Mouse (Mus musculus): ENCODE measurements at regions not wholly inside any gene's neighbourhood (a gene's known extent, or its start where the extent isn't known, plus 50 kb on each side); places are given as distances from the start of the nearest gene placed in this dataset.
A peak's percentile ranks its signal among the peaks of the same experiment; 100 is the strongest.

- peak; percentile 20; the same call in 1 of the 2 replicates for ATAC-seq (ENCODE audit: low TSS enrichment)
These were observed 181.4 kb upstream of the Nlrp1b start for GRCm38 (mm10) chr11:71411958-71412357.

GRCm38 (mm10) chr11:71414403-71415140, 184.0 kb upstream of the Nlrp1b start:
- ATAC-seq (ENCODE audit: low TSS enrichment), result no peak

GRCm38 (mm10) chr11:71415451-71415850, 184.9 kb upstream of the Nlrp1b start:
- no peak for ATAC-seq (ENCODE audit: low TSS enrichment)

- peak; percentile 23; the same call in 1 of the 2 replicates for ATAC-seq (ENCODE audit: low TSS enrichment)
These were observed 191.8 kb upstream of the Nlrp1b start for GRCm38 (mm10) chr11:71422291-71422840.

GRCm38 (mm10) chr11:71423242-71423641, 192.7 kb upstream of the Nlrp1b start:
- no peak for ATAC-seq (ENCODE audit: low TSS enrichment)

GRCm38 (mm10) chr11:71424879-71425278, 194.3 kb upstream of the Nlrp1b start:
- ATAC-seq (ENCODE audit: low TSS enrichment), result no peak

- ATAC-seq (ENCODE audit: low TSS enrichment), result no peak
These were observed 199.2 kb upstream of the Nlrp1b start for GRCm38 (mm10) chr11:71429739-71430138.

GRCm38 (mm10) chr11:71434241-71434640, 203.7 kb upstream of the Nlrp1b start:
- ATAC-seq (ENCODE audit: low TSS enrichment), result no peak

GRCm38 (mm10) chr11:71434886-71435285, 204.4 kb upstream of the Nlrp1b start:
- no peak for ATAC-seq (ENCODE audit: low TSS enrichment)

GRCm38 (mm10) chr11:71435745-71436144, 205.2 kb upstream of the Nlrp1b start:
- peak; percentile 64 for ATAC-seq (ENCODE audit: low TSS enrichment)

- no peak for ATAC-seq (ENCODE audit: low TSS enrichment)
These were observed 205.8 kb upstream of the Nlrp1b start for GRCm38 (mm10) chr11:71436335-71436734.

- peak; percentile 22; the same call in 1 of the 2 replicates for ATAC-seq (ENCODE audit: low TSS enrichment)
These were observed 206.3 kb upstream of the Nlrp1b start for GRCm38 (mm10) chr11:71436801-71437200.

GRCm38 (mm10) chr11:71439871-71440270, 209.3 kb upstream of the Nlrp1b start:
- peak; percentile 61 for ATAC-seq (ENCODE audit: low TSS enrichment)

- peak; percentile 6; the same call in 1 of the 2 replicates for ATAC-seq (ENCODE audit: low TSS enrichment)
These were observed 209.9 kb upstream of the Nlrp1b start for GRCm38 (mm10) chr11:71440392-71440791.

- ATAC-seq (ENCODE audit: low TSS enrichment), result 0 out of 2 replicates have a peak, but pooled peaks have one; percentile 26
These were observed 213.5 kb upstream of the Nlrp1b start for GRCm38 (mm10) chr11:71444056-71444455.

- ATAC-seq (ENCODE audit: low TSS enrichment), result no peak
These were observed 216.1 kb upstream of the Nlrp1b start for GRCm38 (mm10) chr11:71446641-71447040.

- peak; percentile 27; the same call in 1 of the 2 replicates for ATAC-seq (ENCODE audit: low TSS enrichment)
These were observed 217.6 kb upstream of the Nlrp1b start for GRCm38 (mm10) chr11:71447841-71448745.

- no peak for ATAC-seq (ENCODE audit: low TSS enrichment)
These were observed 249.6 kb upstream of the Nlrp1b start for GRCm38 (mm10) chr11:71480094-71480493.

- ATAC-seq (ENCODE audit: low TSS enrichment), result no peak
These were observed 251.9 kb upstream of the Wscd1 start for GRCm38 (mm10) chr11:71497863-71498262.

GRCm38 (mm10) chr11:71498299-71498698, 251.4 kb upstream of the Wscd1 start:
- ATAC-seq (ENCODE audit: low TSS enrichment), result no peak

- no peak for ATAC-seq (ENCODE audit: low TSS enrichment)
These were observed 247.6 kb upstream of the Wscd1 start for GRCm38 (mm10) chr11:71502156-71502555.

All from frontal cortex, adult (tissue).